Mouse (Mus musculus) ES-Bruce4 (cell line): ENCODE measurements around the gene Nags.

Experiments
- CTCF ChIP-seq: IDR thresholded peaks from one replicate; pipeline ENCODE4 v1.8.1; 2011; ENCODE audit warnings: low read depth, low read length
- EP300 ChIP-seq: IDR thresholded peaks from 2 replicates; pipeline ENCODE4 v1.6.1; 2011; ENCODE audit warnings: low read depth, low read length; ENCODE audit not compliant: insufficient read depth
- POLR2A ChIP-seq: IDR thresholded peaks from one replicate; pipeline ENCODE4 v1.8.1; 2011; ENCODE audit warnings: low read length; ENCODE audit not compliant: insufficient read depth

- no peak for TF ChIP-seq POLR2A
- TF ChIP-seq EP300, result 0 out of 2 replicates have a peak, but pooled peaks have one; percentile 15
- TF ChIP-seq CTCF, result no peak
Observed at GRCm38 (mm10) chr11:102134516-102134915, 10.8 kb upstream of the Nags start.
